Mouse (Mus musculus) MEL (cell line): ENCODE data around the gene Uxs1. TPM values are rescaled to one million over a fixed set of nuclear protein-coding genes. Genes with fewer than 3 reads are reported as not detected.

Experiments used
- DNase-seq: peaks from one replicate; pipeline ENCODE4 v3.0.0; 2011; ENCODE audit warnings: low read depth, low spot score
- H3K27ac ChIP-seq: 2 replicates; pipeline ENCODE4 v1.5.1; 2012; ENCODE audit warnings: low read depth, mild to moderate bottlenecking, control low read depth, low read length, moderate library complexity; ENCODE audit not compliant: control insufficient read depth
- H3K27me3 ChIP-seq, 2 experiments: fragments of 150-350 bp in 1 of 2; sonication (generic) in 1 of 2; 2 replicates each; pipeline ENCODE4 v1.6.1; 2012; ENCODE audit warnings: low read length in 2 of 2, mild to moderate bottlenecking in 2 of 2, improper control_type of control experiment in 1 of 2, moderate library complexity in 1 of 2; ENCODE audit not compliant: insufficient read depth in 2 of 2, control insufficient read depth in 1 of 2
- H3K36me3 ChIP-seq, 2 experiments: 2 replicates each; pipeline ENCODE4 v1.6.1; 2012 to 2014; ENCODE audit warnings: low read length in 2 of 2, improper control_type of control experiment in 1 of 2, inconsistent platforms in 1 of 2, mild to moderate bottlenecking in 1 of 2; ENCODE audit not compliant: insufficient read depth in 2 of 2, control insufficient read depth in 1 of 2
- H3K4me1 ChIP-seq, 2 experiments: fragments of 150-350 bp in 1 of 2; sonication (generic) in 1 of 2; 2 replicates each; pipeline ENCODE4 v1.6.1; 2012; ENCODE audit warnings: low read length in 2 of 2, improper control_type of control experiment in 1 of 2, mild to moderate bottlenecking in 1 of 2; ENCODE audit not compliant: insufficient read depth in 2 of 2, control insufficient read depth in 1 of 2
- H3K4me3 ChIP-seq, 2 experiments: fragments of 150-350 bp in 1 of 2; sonication (generic) in 1 of 2; 2 replicates each; pipeline ENCODE4 v1.5.1; 2012; ENCODE audit warnings: low read depth in 2 of 2, low read length in 2 of 2, mild to moderate bottlenecking in 2 of 2, moderate library complexity in 2 of 2, control low read depth in 1 of 2, improper control_type of control experiment in 1 of 2; ENCODE audit not compliant: control insufficient read depth in 1 of 2, insufficient read depth in 1 of 2
- H3K79me2 ChIP-seq: 2 replicates; pipeline ENCODE4 v1.6.1; 2012; ENCODE audit warnings: mild to moderate bottlenecking, low read length, moderate library complexity; ENCODE audit not compliant: control insufficient read depth, poor library complexity, insufficient read depth
- H3K9ac ChIP-seq: 2 replicates; pipeline ENCODE4 v1.6.1; 2012; ENCODE audit warnings: low read depth, mild to moderate bottlenecking, control low read depth, low read length, moderate library complexity; ENCODE audit not compliant: control insufficient read depth, poor library complexity, severe bottlenecking
- H3K9me3 ChIP-seq: fragments of 150-350 bp; sonication (generic); replicated peaks from 2 replicates; pipeline ENCODE4 v1.6.1; 2012; ENCODE audit warnings: mild to moderate bottlenecking, low read length, improper control_type of control experiment, moderate library complexity; ENCODE audit not compliant: insufficient read depth
- BHLHE40 ChIP-seq: IDR thresholded peaks from 2 replicates; pipeline ENCODE4 v1.6.1; 2012; ENCODE audit warnings: low read depth, mild to moderate bottlenecking, inconsistent platforms, low read length, improper control_type of control experiment, borderline replicate concordance
- CHD1 ChIP-seq: IDR thresholded peaks from 2 replicates; pipeline ENCODE4 v1.6.1; 2012; ENCODE audit warnings: low read depth, mild to moderate bottlenecking, inconsistent platforms, low read length, improper control_type of control experiment
- CHD2 ChIP-seq: IDR thresholded peaks from 2 replicates; pipeline ENCODE4 v1.6.1; 2011; ENCODE audit warnings: low read length, improper control_type of control experiment
- EP300 ChIP-seq, 2 experiments: IDR thresholded peaks; 2 replicates each; pipeline ENCODE4 v1.6.1; 2011; ENCODE audit warnings: improper control_type of control experiment in 2 of 2, low read length in 2 of 2, low read depth in 1 of 2, mild to moderate bottlenecking in 1 of 2
- GATA1 ChIP-seq: IDR thresholded peaks from 2 replicates; pipeline ENCODE4 v1.6.1; 2011; ENCODE audit warnings: low read depth, low read length, improper control_type of control experiment
- HCFC1 ChIP-seq: IDR thresholded peaks from 2 replicates; pipeline ENCODE4 v1.6.1; 2012; ENCODE audit warnings: low read depth, mild to moderate bottlenecking, inconsistent platforms, low read length, improper control_type of control experiment, moderate library complexity
- JUND ChIP-seq: IDR thresholded peaks from 2 replicates; pipeline ENCODE4 v1.6.1; 2011; ENCODE audit warnings: low read depth, mild to moderate bottlenecking, improper control_type of control experiment, low read length
- MEF2A ChIP-seq: IDR thresholded peaks from 2 replicates; pipeline ENCODE4 v1.6.1; 2014; ENCODE audit warnings: low read depth, mild to moderate bottlenecking, inconsistent platforms, low read length, improper control_type of control experiment; ENCODE audit not compliant: poor library complexity, insufficient replicate concordance, severe bottlenecking; ENCODE audit errors: extremely low read depth
- MYC ChIP-seq: IDR thresholded peaks from 2 replicates; pipeline ENCODE4 v1.6.1; 2011; ENCODE audit warnings: low read depth, mild to moderate bottlenecking, low read length, improper control_type of control experiment, moderate library complexity
- POLR2AphosphoS2 ChIP-seq: IDR thresholded peaks from 2 replicates; pipeline ENCODE4 v1.6.1; 2011; ENCODE audit warnings: low read length, improper control_type of control experiment
- POLR2AphosphoS5 ChIP-seq: IDR thresholded peaks from 2 replicates; pipeline ENCODE4 v1.6.1; 2012; ENCODE audit warnings: low read depth, borderline replicate concordance, mild to moderate bottlenecking, inconsistent platforms, low read length, moderate library complexity, mixed read lengths
- RAD21 ChIP-seq: IDR thresholded peaks from 2 replicates; pipeline ENCODE4 v1.6.1; 2011; ENCODE audit warnings: mild to moderate bottlenecking, low read depth, low read length, improper control_type of control experiment
- RCOR1 ChIP-seq: IDR thresholded peaks from 2 replicates; pipeline ENCODE4 v1.6.1; 2012; ENCODE audit warnings: low read depth, mild to moderate bottlenecking, inconsistent platforms, low read length, improper control_type of control experiment
- SMC3 ChIP-seq: IDR thresholded peaks from 2 replicates; pipeline ENCODE4 v1.6.1; 2011; ENCODE audit warnings: low read depth, low read length, improper control_type of control experiment
- TBP ChIP-seq: IDR thresholded peaks from 2 replicates; pipeline ENCODE4 v1.8.0; 2011; ENCODE audit warnings: low read depth, low read length, improper control_type of control experiment
- TCF12 ChIP-seq: IDR thresholded peaks from 2 replicates; pipeline ENCODE4 v1.6.1; 2014; ENCODE audit warnings: low read depth, mild to moderate bottlenecking, inconsistent platforms, low read length, improper control_type of control experiment, moderate library complexity
- USF2 ChIP-seq, 2 experiments: IDR thresholded peaks; 2 replicates each; pipeline ENCODE4 v1.6.1; 2011 to 2012; ENCODE audit warnings: improper control_type of control experiment in 2 of 2, low read length in 2 of 2, borderline replicate concordance in 1 of 2, inconsistent platforms in 1 of 2, low read depth in 1 of 2, mild to moderate bottlenecking in 1 of 2; ENCODE audit not compliant: insufficient read depth in 1 of 2
- ZC3H11A ChIP-seq: IDR thresholded peaks from 2 replicates; pipeline ENCODE4 v1.6.1; 2012; ENCODE audit warnings: low read depth, mild to moderate bottlenecking, inconsistent platforms, low read length, improper control_type of control experiment
- ZKSCAN1 ChIP-seq: IDR thresholded peaks from 2 replicates; pipeline ENCODE4 v1.6.1; 2012; ENCODE audit warnings: low read depth, mild to moderate bottlenecking, inconsistent platforms, low read length, improper control_type of control experiment, moderate library complexity
- ZMIZ1 ChIP-seq: IDR thresholded peaks from 2 replicates; pipeline ENCODE4 v1.6.1; 2012; ENCODE audit warnings: low read depth, mild to moderate bottlenecking, inconsistent platforms, low read length, improper control_type of control experiment, moderate library complexity
- ZNF384 ChIP-seq: IDR thresholded peaks from 2 replicates; pipeline ENCODE4 v1.6.1; 2012; ENCODE audit warnings: low read depth, mild to moderate bottlenecking, inconsistent platforms, low read length, improper control_type of control experiment
- polyA plus RNA-seq, 2 experiments: library from polyadenylated mRNA; stranded (reverse) in 1 of 2; unstranded in 1 of 2; fragments of >175 nt in 1 of 2; fragments of >200 nt in 1 of 2; gene quantifications; 2 replicates each; pipeline versions ENCODE4 v1.2.1 to v1.2.4; 2012; ENCODE audit warnings: low replicate concordance in 2 of 2, low read depth in 1 of 2; ENCODE audit not compliant: insufficient read length in 2 of 2, insufficient read depth in 1 of 2, missing spikeins in 1 of 2
- total RNA-seq: library from RNA; depleted of rRNA; stranded (reverse); fragments of 300-350 nt; gene quantifications from 2 replicates; pipeline ENCODE4 v1.2.3, GENCODE M21; 2012

Gene Uxs1
- total and polyA plus RNA-seq, 3 experiments, result 16.9 to 26.2 TPM; not detected in 1

- Histone ChIP-seq H3K4me1 (no peaks in the 10 kb centered on the region), H3K79me2 (no peaks in the 10 kb centered on the region), H3K36me3 (peaks cover 0 to 3% of the 10 kb centered on the region in 2 experiments; a peak in 1 of 4 replicates), H3K9me3 (no peaks in the 10 kb centered on the region), H3K9ac (no peak overlapping the region), H3K27me3 (no peaks in the 10 kb centered on the region), H3K27ac (no peak overlapping the region), H3K4me3 (no peak overlapping the region)
- no peak for DNase-seq
- TF ChIP-seq SMC3 (no peak), MYC (no peak), ZNF384 (no peak), HCFC1 (no peak), ZC3H11A (no peak), RAD21 (no peak), EP300 (IDR thresholded peaks at IDR 0.05; ENCODE audit: low read depth in 1 of 2, low read length in 2 of 2) (no peak), ZMIZ1 (no peak), ZKSCAN1 (no peak), RCOR1 (no peak), BHLHE40 (no peak), TCF12 (no peak), POLR2AphosphoS5 (no peak), TBP (no peak), JUND (no peak)
Observed at GRCm38 (mm10) chr1:43754448-43755312, 72.9 kb downstream of the Uxs1 start.

GRCm38 (mm10) chr1:43738519-43738894 is 89.1 kb downstream of the Uxs1 start:
- Histone ChIP-seq H3K9ac (no peak overlapping the region), H3K9me3 (no peaks in the 10 kb centered on the region), H3K4me3 (no peak overlapping the region), H3K27me3 (no peaks in the 10 kb centered on the region), H3K79me2 (no peaks in the 10 kb centered on the region), H3K27ac (no peak overlapping the region), H3K36me3 (no peaks in the 10 kb centered on the region), H3K4me1 (no peaks in the 10 kb centered on the region)
- DNase-seq, result no peak
- TF ChIP-seq CHD1 (no peak), CHD2 (no peak), USF2 (IDR thresholded peaks at IDR 0.05; ENCODE audit: borderline replicate concordance in 1 of 2, insufficient read depth in 1 of 2, low read depth in 1 of 2, low read length in 2 of 2) (no peak), ZKSCAN1 (no peak), POLR2AphosphoS2 (no peak), GATA1 (no peak), MEF2A (no peak), HCFC1 (no peak), POLR2AphosphoS5 (no peak), RCOR1 (no peak), ZNF384 (no peak), ZC3H11A (no peak)
